Mouse (Mus musculus) liver, embryonic 14.5 days (tissue): Measurements from ENCODE around the gene Oxct2b.

Source experiments
- CTCF ChIP-seq: IDR thresholded peaks from 2 replicates; pipeline ENCODE4 v1.5.1; 2016; ENCODE audit warnings: antibody characterized with exemption, low read depth, control low read depth
- EP300 ChIP-seq: IDR thresholded peaks from 2 replicates; pipeline ENCODE4 v1.6.1; 2016; ENCODE audit warnings: antibody characterized with exemption, low read depth

DNA sequence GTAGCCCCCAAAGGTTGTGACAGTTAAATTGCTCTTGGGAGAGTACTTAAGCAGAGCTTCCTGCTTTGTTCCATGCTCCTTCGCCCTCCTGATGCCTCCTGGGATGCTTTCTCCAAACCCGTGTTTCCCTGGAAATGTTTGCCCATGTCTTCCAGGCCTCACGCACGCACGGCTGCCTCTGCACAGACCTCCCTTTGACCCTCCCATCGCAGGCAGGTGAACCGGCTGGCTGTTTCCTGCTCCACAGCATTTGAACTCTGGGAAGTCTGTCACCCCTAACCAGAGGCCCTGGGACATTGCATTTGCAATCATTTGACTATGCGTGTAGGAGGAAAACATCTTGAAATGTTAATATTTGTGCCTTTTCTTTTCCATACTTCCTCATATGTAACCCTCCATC lies 39.1 kb upstream of the Oxct2b start:
- no peak for TF ChIP-seq CTCF
- no peak for TF ChIP-seq EP300
